Mouse (Mus musculus) monocyte, adult 5-6 weeks (primary cell): ENCODE results near the gene Syn3. TPM values are rescaled to one million over a fixed set of nuclear protein-coding genes. Genes with fewer than 3 reads are reported as not detected.
"Not testable (repeated sequence)": the region's sequence is repeated elsewhere in the genome, so short reads cannot be mapped to it uniquely, and the experiment has no call there.

Experiments
- ATAC-seq: fragments of 153-309, 156-312 bp; replicated peaks from 2 replicates; pipeline ENCODE4 v1.8.0; 2017; ENCODE audit warnings: mild to moderate bottlenecking; ENCODE audit not compliant: low TSS enrichment, insufficient number of reproducible peaks, severe bottlenecking, poor library complexity, low FRiP score
- total RNA-seq: library from RNA; stranded (forward); fragments of 200-1000, 200-491, 200-594 nt; gene quantifications from 3 replicates; pipeline ENCODE4 v1.2.3, GENCODE M21; 2017

Syn3 gene
- total RNA-seq, 1 experiment from 2014 or later: not detected

DNA sequence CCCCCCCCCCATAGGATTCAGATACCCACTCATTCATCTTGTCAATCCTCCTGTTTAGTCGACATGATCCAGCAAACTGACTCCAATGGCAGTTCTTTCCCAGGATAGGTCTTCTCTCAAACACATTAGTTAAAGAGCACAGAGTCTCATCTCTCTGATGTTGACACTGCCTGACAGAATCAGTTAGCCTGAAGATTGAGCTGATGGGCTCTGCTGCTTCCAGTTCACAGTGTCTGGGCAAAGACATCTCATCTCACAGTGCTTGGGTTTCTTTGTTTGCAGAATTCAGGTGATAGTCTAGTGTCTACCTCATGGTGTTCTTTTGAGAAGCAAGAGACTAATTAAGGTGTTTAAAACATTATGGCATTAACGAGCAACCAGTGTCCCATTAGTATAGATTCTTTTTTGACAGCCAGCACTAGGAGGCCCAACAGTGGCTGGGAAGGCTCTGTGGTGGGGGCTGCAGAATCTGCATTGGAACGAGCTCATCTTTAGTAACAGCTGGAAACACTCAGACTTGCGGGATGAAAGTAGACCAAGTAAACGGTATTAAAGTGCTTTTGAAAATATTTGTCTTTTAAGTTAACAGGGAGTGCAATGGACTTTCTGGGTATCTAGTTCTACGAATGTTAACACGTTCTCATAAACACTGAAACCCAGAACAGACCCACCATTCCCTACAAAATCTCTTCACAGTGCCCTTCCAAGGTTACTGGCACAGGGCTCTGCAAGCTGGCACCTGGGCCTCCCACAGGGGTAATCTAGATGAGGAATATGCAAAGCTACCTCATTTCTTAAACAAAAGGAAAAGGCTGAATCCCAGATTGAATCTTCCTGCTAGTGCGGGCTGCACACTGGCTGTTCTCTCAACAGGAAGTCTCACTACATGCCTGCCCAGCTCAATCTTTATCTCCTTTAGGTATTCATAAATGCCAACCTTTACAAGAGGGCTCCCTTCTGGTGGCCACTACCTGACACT lies 24.2 kb downstream of the Syn3 start:
- ATAC-seq: no peak

DNA sequence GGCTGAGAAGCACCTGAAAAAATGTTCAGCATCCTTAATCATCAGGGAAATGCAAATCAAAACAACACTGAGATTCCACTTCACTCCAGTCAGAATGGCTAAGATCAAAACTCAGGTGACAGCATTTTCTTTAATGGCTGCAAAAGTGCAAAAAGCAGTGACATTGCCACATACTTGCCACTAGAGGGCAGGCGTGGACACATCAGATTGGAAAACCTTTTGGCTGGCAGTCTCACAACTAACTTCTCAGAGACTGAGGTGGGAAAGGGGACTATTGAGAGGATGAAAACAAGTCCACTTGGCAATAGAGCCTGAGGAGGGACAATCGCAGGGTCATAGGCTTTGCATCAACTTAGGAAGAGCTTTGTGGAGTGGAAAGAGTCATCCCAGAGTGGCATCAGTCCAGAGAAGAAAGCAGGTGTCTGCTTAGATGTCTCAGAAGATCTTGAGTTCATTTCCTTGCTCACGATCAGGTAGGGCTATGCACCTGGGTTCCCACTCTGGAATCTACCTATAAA lies 25.0 kb downstream of the Syn3 start:
- ATAC-seq: no peak; the same call in 1 of the 2 replicates

DNA sequence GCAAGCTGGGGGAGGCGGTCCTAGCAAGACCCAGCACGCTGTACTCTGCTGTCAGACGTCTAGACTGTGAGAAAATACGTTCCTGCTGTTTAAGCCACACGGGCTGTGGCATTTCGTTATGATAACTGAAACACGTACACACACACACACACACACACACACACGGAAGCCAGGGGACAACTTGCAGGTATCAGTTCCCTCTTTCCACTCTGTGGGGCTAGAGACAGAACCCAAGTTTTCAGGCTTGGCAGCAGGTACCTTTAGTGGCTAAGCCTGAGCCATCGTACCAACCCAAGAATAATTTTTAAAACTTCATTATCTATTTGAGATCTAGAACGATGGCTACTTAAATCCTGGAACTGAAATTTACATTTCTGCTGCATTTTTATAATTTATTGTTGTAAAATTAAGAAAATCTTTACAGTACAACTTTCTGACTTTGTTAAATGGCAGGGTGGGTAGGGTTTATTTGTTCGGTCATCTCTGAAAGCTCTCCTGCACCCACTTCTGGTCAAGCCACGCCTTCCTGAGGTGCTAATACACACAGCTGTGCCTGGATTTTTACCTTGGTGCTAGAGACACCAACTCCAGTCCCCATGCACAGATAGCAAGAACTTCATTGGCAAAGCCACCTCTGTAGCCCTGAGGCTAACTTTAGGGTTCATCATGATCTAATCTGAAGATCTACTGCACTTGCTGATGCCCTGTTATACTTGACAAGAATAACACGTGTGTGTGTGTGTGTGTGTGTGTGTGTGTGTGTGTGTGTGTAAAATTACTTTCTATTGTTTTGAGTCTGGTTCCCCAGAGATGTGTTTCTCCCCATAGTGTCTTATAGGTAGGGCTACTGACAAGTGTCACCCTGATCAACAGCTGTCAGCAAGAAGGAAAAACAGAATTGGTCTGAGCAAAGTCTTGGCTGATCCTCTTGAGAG lies 29.8 kb downstream of the Syn3 start:
- no peak for ATAC-seq

DNA sequence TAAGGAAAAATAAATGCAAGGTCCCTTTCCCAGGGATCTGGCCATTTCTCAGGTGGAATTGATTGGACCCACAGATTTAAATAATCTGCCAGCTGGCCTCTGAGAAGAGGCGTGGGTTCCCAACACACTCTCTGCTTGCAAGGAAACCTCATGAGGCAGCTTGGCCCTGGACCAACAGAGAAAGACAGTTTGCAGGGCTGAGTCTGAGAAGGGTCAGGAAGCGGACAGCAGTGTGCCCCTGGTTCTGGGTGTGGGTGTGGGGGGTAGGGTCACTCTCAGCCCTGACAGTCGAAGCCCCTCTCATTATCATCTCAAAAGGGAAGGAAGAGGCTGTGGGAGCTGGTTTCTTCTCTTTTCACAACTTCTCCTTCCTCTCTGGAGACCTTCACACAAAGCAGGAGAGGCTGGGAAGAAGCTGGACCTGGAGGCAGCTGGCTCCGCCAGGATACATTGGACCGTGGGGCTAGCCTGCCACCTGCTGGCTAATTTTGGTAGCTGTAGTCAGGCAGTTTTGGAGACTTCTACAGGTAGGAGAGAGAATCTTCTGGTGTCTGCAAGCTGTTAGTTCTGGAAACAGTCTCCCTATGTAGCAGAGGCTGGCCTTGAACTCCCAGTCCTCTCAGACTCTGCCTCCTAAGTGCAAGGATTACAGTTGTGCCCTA lies 35.0 kb downstream of the Syn3 start:
- no peak for ATAC-seq

DNA sequence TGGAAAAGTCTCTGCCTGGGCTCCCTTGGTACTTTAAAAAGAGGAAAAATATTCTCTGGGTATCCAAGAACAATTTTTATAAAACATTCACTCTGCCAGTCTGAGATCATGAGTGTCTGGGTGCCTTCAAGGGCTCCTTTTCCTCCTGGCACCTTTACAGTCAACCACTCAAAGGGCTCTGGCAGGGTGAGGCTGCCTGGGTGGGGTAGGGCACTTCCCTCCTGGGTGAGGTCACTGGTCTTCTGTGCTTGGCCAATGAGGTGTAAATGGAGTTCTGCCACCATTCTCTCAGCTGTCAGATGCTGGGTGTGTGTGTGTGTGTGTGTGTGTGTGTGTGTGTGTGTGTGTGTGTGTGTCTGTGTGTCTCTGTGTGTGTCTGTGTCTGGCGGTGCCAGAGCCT lies 39.1 kb downstream of the Syn3 start:
- ATAC-seq: no peak

DNA sequence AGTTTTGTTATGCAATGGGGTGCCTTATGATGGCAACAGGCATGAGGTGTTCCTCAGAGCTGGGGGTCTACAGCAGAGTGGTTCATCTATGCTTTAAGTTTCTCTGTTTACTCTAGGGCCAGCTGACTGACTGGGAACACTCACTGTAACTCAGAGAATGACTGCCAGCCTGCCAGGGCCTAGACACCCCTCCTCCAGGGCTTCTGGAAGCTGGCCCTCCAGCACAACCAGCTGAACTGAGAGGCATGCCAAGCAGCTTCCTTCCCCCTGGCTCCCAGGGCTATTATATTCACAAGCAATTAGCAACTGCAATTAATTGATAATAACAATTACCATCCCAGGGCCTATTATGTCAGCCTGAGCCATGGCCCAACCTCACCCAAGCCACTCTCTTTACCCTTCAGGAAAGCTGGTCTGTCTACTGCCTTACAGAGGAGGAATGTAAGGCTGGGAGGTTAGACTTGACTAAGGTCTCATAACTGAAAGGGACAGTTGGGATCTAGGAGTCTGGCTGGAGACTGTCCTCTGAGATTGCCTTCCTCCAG lies 41.0 kb downstream of the Syn3 start:
- no peak for ATAC-seq

DNA sequence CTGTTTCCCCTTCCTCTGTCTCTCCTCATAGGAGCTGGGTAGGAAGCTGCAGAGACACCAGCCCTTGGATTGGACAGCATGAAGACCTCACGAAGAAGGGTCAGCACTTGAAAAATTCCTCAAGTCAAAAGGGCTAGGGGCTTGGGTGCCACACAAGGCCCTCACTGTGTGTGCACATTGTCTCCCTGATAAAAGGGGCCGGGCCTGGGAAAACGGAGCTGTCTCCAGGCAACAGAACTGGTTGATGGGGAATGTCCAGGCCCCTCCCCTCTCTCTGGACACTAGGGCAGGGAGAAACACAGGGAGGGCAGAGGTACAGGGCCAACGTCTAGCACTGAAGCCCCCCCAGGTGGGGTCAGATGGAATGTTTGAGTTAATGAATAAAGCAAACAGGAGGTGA lies 41.5 kb downstream of the Syn3 start:
- no peak for ATAC-seq

DNA sequence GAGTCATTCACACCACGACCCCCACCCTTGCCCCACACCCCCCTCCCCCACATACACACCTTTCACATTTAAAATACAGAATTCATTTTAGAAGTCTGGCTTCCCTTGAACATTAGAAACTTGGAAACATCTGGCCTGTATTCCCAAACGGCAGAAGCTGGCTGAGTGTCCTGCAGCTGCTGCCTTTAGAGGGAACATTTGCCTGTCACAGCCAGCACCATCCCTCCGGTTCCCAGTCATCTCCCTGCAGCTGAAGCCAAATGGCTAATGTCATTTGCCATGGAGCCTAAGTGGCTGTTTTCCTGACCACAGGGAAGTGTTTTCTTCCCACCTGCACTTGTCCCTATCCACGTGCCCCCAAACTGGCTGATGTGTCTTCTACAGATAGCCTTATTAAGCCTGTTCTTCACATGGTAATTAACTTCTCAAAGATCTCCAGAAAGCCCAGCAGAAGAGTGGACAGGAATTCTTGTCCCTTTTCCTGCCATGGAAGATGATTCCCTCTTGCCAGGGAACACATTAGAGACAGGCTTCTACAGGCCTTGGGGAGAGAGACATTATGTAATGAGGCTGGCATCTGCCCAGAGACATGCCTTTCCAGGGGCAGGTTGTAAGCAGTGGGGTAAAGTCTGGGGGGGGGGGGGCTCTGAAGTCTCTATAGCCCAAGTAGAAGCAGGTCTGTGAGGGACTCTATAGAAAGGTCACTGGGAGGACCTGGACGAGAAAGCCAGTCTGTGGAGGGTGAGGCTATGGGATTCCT lies 43.2 kb downstream of the Syn3 start:
- no peak for ATAC-seq

DNA sequence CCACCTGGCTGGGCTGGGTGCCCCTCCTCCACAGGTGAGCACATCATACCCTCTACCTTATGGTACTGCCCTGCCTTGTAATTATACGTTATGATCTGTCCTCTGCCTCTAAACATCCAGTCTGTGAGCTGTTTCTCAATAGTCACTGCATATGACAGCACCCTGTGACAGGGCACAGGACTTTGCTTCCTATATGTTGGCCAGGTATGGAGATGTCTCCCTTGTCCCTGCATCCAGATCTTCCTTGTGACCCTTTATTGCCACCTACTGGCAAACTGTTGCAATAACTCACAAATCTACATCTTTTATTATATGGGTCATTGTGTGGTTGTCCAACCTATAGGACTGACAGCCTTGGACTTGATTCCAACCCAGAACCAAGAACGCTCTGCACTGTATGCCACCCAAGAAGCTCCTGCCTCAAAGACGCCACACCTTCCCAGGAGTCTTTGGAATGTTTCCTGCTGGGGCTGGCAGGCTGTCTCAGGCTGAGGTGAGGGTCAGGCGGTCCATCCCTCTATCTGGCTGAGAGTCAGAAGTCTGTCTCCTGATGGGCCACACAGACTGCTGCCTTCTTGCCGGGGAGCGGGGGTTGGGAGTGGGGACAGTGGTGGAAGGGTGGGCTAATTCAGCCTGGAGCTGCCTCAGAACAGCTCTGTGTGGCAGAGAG lies 46.2 kb downstream of the Syn3 start:
- no peak for ATAC-seq

DNA sequence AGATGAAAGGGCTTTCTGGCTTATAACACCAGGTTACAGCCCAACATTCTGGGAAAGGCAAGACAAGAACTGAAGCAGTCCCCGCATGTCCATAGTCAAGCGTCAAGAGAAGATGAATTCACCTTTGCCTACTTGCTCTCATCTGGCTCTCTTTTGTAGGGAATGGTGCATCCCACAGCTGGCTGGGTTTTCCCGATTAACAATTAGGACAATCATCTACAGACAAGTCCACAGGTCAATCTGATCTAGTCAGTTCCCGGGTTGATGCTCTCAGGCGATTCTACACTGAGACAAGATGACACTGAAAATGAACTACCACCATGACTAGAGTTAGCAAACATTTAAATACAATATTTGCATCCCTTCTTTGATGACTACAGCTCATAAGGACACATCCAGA lies 47.4 kb downstream of the Syn3 start:
- ATAC-seq: no peak

DNA sequence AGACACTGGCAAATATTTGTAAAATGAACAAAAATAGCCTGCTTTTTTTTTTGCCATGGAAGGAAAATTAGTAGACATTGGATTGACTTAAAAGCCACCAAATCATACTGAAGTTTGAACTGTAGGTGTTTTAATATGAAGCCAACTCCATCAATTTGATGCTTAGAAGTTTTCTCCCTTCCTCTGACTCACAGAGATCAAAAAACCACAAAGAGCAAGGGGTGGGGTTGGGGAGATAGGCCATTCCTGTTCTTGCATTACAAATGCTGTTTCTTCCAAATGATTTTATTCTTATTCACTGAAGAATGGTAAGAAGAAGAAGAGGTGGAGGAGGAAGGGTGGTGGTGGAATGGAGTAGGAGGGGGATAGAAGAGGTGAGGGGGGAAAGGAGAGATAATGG lies 52.0 kb downstream of the Syn3 start:
- ATAC-seq: no peak

DNA sequence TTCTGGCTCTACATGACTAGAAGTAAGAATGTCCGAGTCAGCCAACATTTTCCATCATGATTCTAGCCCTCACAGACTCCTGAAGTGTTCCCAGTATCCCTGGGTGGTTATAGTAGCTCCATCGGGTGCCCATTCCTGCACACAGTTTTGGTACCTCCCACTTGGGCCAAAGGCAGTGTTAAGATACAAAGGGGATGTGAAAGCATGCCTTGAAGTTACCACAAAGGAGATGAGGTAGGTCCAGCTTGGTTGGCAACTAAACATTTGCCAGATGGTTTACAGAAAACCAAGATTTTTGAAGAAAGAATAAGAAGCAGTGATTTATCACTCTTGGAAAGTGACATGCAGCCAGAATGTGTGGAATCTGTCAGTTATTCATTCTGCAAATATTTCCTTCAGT lies 53.5 kb downstream of the Syn3 start:
- no peak for ATAC-seq

DNA sequence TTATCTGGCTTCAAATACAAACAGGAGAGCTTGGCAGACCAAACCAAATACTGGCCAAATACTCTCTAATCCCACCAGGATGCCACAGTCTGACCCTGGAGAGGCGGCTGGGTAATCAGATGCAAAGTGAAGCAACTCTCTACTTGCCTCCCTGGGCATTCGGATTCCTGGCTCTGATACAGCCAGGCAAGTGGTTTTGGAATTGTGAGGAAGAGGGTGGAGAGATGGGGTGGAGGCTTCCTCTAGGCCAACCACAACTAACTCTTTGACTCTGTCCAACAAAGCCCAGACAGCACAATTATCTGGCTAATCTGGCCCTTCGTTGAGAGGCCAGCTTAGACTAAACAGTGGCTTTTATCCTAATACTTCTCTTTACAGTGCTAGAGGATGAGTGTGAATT lies 54.0 kb downstream of the Syn3 start:
- ATAC-seq: no peak

DNA sequence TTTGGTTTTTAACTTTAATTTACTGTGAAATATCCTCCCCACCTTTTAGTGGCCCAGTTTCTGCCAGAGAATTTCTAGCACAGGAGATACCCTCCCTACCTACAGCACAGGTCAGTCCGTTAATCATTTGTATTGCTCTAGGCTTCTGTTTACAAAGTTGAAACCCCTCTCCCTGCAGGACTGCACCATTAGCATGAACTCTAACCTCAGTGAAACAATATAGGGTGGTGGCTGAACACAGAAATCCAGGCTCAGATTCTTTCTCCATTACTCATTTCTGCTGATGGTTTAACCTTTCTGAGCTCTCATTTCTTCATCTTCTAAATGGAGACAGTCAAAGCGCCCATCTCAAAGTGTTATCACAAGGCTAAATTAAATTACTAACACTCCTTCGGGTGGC lies 56.9 kb downstream of the Syn3 start:
- ATAC-seq: no peak

DNA sequence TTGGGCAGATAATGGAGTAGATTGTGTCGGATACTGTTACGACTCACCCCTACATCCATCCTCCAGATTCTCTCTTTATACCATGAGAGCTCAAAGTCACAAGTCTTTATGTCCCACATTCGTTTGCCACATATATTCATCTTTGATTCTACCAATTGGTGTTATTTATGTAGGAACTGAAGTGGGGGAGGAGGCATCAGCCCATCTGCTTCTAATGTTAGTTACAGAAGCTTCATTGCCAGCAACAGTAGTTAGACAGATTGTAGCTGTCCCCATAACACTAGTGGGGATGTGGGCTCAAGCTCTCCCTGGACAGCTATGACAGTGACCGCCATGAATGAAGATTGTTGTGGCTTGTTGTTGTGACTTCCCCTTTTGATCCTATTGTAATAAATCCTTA lies 59.1 kb downstream of the Syn3 start:
- ATAC-seq: no peak

DNA sequence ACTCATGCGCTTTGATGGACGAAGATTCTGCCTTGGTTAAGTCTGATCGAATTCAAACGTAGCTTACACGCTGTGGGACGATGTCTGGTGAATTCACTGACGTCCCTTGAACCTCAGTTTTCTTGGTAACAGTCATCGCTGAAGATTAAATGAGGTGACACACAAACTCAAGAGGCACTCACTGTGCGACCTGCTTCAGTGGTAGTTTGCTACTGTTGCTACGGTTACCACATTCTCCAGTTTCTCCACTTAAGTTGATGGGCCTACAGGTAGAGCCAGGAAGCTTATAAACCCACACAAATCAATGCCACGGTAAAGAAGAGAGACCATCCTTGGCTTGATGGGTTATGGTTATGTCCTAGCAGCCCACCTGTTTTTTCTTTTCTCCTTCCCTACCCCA lies 61.4 kb downstream of the Syn3 start:
- no peak for ATAC-seq

DNA sequence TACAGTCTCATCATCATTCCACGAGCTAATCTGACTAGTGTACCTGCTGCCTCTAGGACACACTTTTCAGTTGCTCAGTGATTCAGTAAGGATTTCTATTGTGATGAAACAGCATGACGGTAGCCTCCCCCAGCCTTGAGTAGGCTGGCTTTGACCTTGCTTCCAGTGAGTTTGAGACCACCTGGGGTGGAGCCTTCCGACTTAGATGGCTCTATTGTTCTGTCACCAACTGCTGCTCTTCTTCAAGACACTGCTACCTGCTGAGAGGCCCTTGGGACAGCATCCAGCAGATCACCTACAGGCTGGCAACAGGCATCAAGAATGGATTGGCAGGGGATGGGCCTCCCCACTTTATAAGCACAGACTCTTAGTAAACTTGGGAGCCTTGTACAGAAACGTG lies 63.7 kb downstream of the Syn3 start:
- not testable (repeated sequence) for ATAC-seq
